Mouse (Mus musculus): ENCODE data around the gene Abcg1. TPM values are rescaled to one million over a fixed set of nuclear protein-coding genes. Genes with fewer than 3 reads are reported as not detected.

Abcg1 gene
- polyA plus RNA-seq, 1 experiment from 2014 or later = 5.4 TPM

DNA sequence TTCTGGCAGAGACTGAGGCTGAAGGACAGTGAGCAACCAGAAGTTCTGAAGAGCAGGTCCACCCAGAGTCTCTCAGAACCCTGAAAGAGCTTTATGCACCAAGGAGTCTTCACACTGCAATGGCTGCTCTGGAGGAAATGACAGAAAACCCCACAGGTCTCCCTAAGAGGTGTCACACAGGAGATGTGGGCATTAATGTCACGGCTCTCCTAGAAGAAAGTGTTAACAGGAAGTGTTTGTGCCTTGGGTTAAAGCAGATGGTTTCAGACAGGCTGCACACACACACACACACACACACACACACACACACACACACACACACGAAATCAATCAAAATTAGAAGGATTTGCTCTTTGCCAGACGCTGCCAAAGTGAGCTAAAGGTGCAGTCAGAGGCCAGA lies 78.8 kb downstream of the Abcg1 start:
- Histone ChIP-seq H3K27ac (no peak overlapping the region), H3K4me1 (peaks cover 9% of the 10 kb centered on the region; the same call in 1 of the 2 replicates), H3K4me3 (no peak overlapping the region), H3K9ac (no peak overlapping the region), H3K36me3 (no peaks in the 10 kb centered on the region), H3K9me3 (replicated peaks) (no peaks in the 10 kb centered on the region), H3K4me2 (no peak overlapping the region), H3K27me3 (replicated peaks) (peaks cover 1% of the 10 kb centered on the region; the same call in 1 of the 2 replicates)
- ATAC-seq = no peak
- WGBS (ENCODE audit: insufficient replicate concordance) = 26% methylated on average over 3 of the region's 3 CpGs

DNA sequence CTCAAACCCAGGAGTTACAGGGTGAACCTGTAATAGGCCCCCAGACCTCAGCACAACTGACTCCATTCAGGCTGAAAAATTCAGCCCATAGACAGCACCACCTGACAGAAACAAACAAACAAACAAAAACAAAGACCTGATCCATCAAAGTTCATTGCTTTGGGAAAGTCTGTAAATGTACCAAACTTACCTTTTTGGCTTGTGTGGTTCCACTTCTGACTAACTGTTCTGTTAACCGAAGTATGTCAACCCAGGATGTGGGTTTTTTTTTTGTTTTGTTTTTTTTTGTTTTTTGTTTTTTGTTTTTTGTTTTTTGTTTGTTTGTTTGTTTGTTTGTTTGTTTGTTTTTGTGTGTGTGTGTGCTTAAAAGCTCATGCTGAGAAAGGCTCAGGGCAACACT lies 79.3 kb downstream of the Abcg1 start:
- H3K4me2 ChIP-seq = no peak overlapping the region
- H3K36me3 ChIP-seq = no peaks in the 10 kb centered on the region
- ATAC-seq = no peak
- no peak overlapping the region for H3K4me3 ChIP-seq
- no peaks in the 10 kb centered on the region for H3K9me3 ChIP-seq (replicated peaks)
- H3K9ac ChIP-seq = no peak overlapping the region
- H3K4me1 ChIP-seq = peaks cover 9% of the 10 kb centered on the region; the same call in 1 of the 2 replicates
- no peak overlapping the region for H3K27ac ChIP-seq
- H3K27me3 ChIP-seq (replicated peaks) = no peaks in the 10 kb centered on the region; the same call in 1 of the 2 replicates
- WGBS (ENCODE audit: insufficient replicate concordance) = 57% methylated on average over 1 of the region's 1 CpGs

DNA sequence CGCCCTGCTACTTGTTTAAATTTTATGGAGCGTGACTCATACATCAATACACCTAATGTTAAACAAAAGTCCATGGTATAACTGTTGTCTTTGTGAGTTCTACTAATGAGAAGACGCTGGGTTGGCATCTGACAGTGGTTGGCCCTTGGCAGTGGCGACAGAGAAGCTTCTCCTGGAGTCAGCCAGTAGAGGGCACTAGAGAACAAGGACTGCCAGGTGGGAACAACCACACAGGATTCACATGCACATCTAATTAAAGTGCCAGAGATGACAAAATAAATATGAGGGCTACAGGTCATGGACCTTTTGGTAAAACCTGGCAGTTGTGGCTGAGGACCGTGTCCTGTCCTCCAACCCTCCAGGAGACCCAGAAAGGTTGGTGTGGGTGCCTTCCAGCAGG lies 80.9 kb downstream of the Abcg1 start:
- Histone ChIP-seq H3K9me3 (replicated peaks) (no peaks in the 10 kb centered on the region), H3K27ac (no peak overlapping the region), H3K36me3 (no peaks in the 10 kb centered on the region), H3K4me1 (peaks cover 9% of the 10 kb centered on the region; the same call in 1 of the 2 replicates), H3K27me3 (replicated peaks) (peaks cover 6% of the 10 kb centered on the region; the same call in 1 of the 2 replicates), H3K4me3 (no peak overlapping the region), H3K4me2 (no peak overlapping the region), H3K9ac (no peak overlapping the region)
- WGBS (ENCODE audit: insufficient replicate concordance) = 9% methylated on average over 5 of the region's 5 CpGs
- ATAC-seq = no peak

DNA sequence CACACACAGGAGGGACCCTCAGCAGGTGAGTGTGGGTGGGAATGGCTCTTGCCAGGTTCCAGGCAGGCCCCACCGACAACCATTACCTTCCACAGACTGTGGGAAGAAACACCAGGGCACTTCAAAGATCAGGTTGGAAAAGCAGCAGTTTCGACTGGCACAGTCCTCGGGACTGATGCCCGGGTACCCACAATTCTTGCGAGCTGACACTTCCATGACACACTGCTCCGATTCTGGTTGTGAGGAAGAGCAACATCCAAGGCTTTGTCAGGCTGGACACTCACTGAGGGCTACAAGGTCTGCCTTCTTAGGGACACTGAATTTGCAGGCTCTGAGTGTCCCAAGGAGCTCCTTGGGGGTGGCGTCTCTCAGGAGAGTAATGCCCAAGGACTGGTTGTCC lies 84.6 kb downstream of the Abcg1 start:
- Histone ChIP-seq H3K4me1 (no peaks in the 10 kb centered on the region), H3K4me2 (no peak overlapping the region), H3K36me3 (no peaks in the 10 kb centered on the region), H3K4me3 (no peak overlapping the region), H3K27ac (no peak overlapping the region), H3K9me3 (replicated peaks) (no peaks in the 10 kb centered on the region), H3K27me3 (replicated peaks) (peaks cover 6% of the 10 kb centered on the region; the same call in 1 of the 2 replicates), H3K9ac (no peak overlapping the region)
- 76% methylated on average over 7 of the region's 7 CpGs for WGBS (ENCODE audit: insufficient replicate concordance)
- ATAC-seq = no peak

DNA sequence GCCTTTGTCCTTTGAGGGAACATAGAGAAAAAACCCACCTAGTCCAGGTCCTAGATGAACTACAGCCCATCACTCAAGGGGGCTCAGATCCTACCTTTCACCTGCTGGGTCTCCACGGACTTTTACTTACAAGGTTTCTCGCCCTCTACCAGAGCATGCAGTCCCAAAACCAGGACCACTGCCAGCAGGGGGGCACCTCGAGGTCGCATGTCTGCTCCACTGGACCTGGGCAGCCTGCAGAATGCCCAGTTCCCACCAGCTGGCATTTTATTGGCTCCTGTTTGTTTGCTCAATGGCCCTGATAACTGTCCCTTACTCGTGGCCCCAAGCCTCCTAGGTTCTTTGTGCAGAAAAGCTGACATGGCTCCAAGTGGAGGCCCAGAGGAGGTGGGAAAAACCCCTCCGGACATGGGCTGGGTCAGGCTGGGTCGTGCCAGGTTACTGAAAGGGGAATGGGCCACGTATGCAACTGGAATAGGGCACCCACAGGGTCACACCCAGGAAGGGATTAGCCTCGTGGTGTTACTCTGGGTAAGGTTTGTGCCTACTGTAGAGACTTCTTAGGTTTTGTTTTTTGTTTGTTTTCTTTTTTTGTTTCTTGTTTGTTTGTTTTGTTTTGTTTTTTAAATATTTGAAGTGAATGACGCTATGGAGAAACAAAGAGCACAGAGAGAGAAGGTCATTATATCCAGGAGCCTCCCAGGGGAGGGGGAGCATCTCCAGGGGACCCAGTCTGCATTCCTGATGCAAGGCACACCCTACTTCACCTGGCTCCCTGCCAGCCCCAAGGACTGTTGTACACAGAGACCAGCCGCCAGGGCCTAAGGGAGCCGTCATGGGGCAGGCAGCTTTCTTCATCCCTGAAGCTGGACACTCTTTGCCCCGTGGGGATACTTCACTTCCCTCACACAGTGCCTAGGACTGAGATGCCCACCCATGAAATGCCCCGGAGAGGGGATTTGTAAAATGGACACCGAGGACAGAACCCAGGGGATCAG lies 86.9 kb downstream of the Abcg1 start, which contains the start of gene Tff2:
Gene Tff2, minus strand, starts transcription at position 243 of the 998 bp plus-strand sequence.
- no peak for ATAC-seq
- 61% methylated on average over 15 of the region's 15 CpGs for WGBS (ENCODE audit: insufficient replicate concordance)
- H3K4me2 ChIP-seq = no peak within 1 kb of the TSS
- H3K4me1 ChIP-seq = no peaks in the 10 kb centered on the region
- no peaks in the 10 kb centered on the region for H3K36me3 ChIP-seq
- 0 out of 2 replicates have a peak, but pooled peaks cover 6% of the 10 kb centered on the region for H3K27me3 ChIP-seq (replicated peaks)
- no peak within 1 kb of the TSS for H3K4me3 ChIP-seq
- H3K27ac ChIP-seq = no peak within 1 kb of the TSS
- H3K9me3 ChIP-seq (replicated peaks) = no peaks in the 10 kb centered on the region
- no peak within 1 kb of the TSS for H3K9ac ChIP-seq

DNA sequence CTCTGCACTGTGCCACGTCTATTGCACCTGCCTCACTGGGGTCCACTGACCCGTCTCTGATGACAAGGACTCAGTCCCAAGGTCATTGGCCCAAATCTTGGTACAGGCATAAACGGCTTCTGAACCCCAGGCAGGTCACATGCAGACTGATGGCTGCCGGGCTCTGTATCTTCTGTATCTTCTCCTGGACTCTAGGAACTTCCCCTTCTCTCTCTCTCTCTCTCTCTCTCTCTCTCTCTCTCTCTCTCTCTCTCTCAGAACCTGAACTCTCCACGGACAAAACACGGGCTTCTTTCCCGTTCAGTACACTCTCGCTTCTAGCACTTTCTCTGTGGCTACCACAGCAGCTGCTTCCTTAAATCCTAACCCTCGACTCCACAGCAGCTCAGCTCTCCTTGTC lies 88.5 kb downstream of the Abcg1 start:
- 47% methylated on average over 9 of the region's 9 CpGs for WGBS (ENCODE audit: insufficient replicate concordance)
- Histone ChIP-seq H3K36me3 (no peaks in the 10 kb centered on the region), H3K9ac (no peak overlapping the region), H3K9me3 (replicated peaks) (no peaks in the 10 kb centered on the region), H3K27ac (no peak overlapping the region), H3K4me2 (no peak overlapping the region), H3K4me1 (no peaks in the 10 kb centered on the region), H3K4me3 (no peak overlapping the region), H3K27me3 (replicated peaks) (0 out of 2 replicates have a peak, but pooled peaks cover 6% of the 10 kb centered on the region)
- ATAC-seq = no peak

DNA sequence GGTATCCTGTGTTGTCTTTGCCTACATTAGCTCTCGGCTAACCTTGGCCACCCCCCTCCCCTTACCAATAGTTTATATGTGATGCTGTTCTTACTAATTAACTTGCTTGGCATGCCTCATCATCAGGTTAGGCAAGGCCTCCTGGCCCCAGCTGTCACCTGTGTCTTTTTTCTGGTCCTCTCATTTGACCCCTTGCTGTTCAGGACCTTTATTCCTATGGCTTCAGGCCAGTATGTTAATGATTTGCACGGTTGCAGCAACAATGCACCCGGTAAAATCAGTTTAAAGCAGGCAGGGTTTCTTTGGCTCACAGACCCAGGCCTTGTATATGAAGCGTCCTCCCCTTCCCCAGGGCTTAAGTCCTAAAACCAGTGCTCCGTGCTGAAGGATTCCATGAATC lies 95.0 kb downstream of the Abcg1 start:
- H3K4me3 ChIP-seq = no peak overlapping the region
- H3K9me3 ChIP-seq (replicated peaks) = no peaks in the 10 kb centered on the region
- no peaks in the 10 kb centered on the region for H3K27me3 ChIP-seq (replicated peaks)
- WGBS (ENCODE audit: insufficient replicate concordance) = 64% methylated on average over 5 of the region's 5 CpGs
- H3K36me3 ChIP-seq = no peaks in the 10 kb centered on the region
- H3K9ac ChIP-seq = no peak overlapping the region
- 0 out of 2 replicates have a peak, but pooled peaks cover 3% of the 10 kb centered on the region for H3K4me1 ChIP-seq
- ATAC-seq = 0 out of 2 replicates have a peak, but pooled peaks have one; percentile 24
- H3K27ac ChIP-seq = no peak overlapping the region
- no peak overlapping the region for H3K4me2 ChIP-seq

DNA sequence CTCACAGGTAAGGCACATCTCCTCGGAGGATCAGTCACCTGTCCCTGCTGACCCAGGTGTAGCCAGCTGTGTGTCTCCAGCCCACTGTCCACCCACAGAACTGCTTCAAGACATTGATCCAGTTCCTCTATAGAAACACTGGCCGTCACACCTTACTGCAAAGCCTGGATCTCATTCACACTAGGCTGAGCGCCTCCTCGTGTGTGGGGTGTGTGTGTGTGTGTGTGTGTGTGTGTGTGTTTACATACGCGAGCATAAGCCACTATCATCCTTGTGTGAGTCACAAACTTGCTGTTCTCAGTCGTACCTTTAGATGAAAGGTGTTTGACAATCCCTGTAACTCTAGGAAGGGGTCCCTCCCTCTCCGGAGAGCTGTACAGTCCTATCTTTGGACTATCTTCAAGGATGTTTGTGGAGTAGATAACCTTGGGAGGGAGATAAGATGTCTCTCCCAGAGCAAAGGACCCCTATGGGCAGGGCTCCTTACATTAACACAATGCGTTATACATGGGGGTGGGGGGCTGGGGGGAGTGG lies 95.6 kb downstream of the Abcg1 start:
- Histone ChIP-seq H3K27ac (no peak overlapping the region), H3K9me3 (replicated peaks) (no peaks in the 10 kb centered on the region), H3K4me2 (no peak overlapping the region), H3K27me3 (replicated peaks) (no peaks in the 10 kb centered on the region), H3K4me3 (no peak overlapping the region), H3K4me1 (0 out of 2 replicates have a peak, but pooled peaks cover 3% of the 10 kb centered on the region), H3K36me3 (no peaks in the 10 kb centered on the region), H3K9ac (no peak overlapping the region)
- ATAC-seq = 0 out of 2 replicates have a peak, but pooled peaks have one; percentile 13
- 55% methylated on average over 9 of the region's 9 CpGs for WGBS (ENCODE audit: insufficient replicate concordance)

DNA sequence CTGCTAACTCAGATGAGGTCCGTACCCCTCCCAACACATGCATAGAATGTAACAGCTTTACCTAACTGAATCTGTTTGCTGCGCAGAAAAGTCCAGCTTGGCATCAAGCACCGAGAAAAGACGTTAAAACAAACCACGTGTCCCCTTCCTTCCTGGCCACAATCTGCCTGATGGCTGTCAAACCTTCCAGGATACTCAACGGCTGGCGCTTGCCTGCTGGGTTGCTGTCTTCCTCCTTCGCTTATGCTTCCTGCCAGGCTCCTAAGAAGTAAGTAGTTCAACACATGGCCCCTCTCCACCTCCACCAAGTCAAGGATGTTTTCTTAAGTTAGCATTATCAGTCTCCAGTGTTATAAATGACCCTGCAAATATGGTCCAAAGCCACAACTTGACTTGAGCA lies 96.3 kb downstream of the Abcg1 start:
- Histone ChIP-seq H3K27ac (no peak overlapping the region), H3K4me1 (0 out of 2 replicates have a peak, but pooled peaks cover 3% of the 10 kb centered on the region), H3K4me3 (no peak overlapping the region), H3K9me3 (replicated peaks) (peaks cover 3% of the 10 kb centered on the region; the same call in 1 of the 2 replicates), H3K4me2 (no peak overlapping the region), H3K9ac (no peak overlapping the region), H3K36me3 (no peaks in the 10 kb centered on the region), H3K27me3 (replicated peaks) (no peaks in the 10 kb centered on the region)
- WGBS (ENCODE audit: insufficient replicate concordance) = 17% methylated on average over 8 of the region's 8 CpGs
- ATAC-seq = no peak

DNA sequence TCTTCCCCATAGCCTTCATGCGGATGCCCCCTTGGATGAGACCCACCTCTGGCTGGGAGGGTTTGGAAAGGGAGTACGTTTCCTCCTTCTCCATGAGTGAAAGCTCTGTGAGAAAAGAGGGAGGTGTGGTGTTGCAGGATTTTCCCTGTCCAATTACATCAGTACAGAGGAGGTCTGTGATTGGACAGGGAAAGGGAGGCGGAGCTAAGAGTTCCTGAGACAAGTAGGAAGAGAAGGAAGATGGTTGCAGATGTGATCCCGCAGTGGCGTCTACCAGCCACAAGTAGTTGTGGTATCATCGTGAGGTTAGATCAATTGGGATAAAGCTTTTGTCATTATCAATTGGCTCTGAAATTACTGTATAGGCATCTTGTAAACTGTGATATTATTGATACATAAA lies 100.4 kb downstream of the Abcg1 start:
- no peak for ATAC-seq
- peaks cover 7% of the 10 kb centered on the region; the same call in 1 of the 2 replicates for H3K9me3 ChIP-seq (replicated peaks)
- no peaks in the 10 kb centered on the region for H3K27me3 ChIP-seq (replicated peaks)
- H3K4me1 ChIP-seq = 0 out of 2 replicates have a peak, but pooled peaks cover 3% of the 10 kb centered on the region
- no peak overlapping the region for H3K4me2 ChIP-seq
- no peak overlapping the region for H3K27ac ChIP-seq
- H3K36me3 ChIP-seq = no peaks in the 10 kb centered on the region
- H3K4me3 ChIP-seq = no peak overlapping the region
- H3K9ac ChIP-seq = no peak overlapping the region
- 73% methylated on average over 6 of the region's 6 CpGs for WGBS (ENCODE audit: insufficient replicate concordance)

DNA sequence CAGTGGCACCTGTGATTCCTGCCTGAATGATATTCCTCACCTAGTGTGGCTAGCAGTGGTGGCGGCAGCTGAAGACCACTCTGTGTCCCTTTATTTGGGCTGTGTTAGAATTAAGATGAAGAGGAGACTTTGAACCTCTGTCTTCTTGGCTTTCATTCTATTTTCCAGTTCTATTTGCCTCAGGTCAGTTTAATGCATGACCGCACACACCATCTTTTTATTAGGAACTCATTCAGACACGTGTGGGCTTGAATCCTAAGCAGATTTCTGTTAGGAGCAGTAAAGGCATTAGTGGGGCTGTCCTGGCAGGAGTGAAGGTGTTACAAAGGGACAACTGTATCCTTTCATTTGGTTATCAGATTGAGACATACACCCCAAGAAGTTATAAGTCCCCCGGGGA lies 102.8 kb downstream of the Abcg1 start:
- no peaks in the 10 kb centered on the region for H3K27me3 ChIP-seq (replicated peaks)
- no peak overlapping the region for H3K4me2 ChIP-seq
- H3K4me3 ChIP-seq = no peak overlapping the region
- no peak overlapping the region for H3K27ac ChIP-seq
- ATAC-seq = no peak
- WGBS (ENCODE audit: insufficient replicate concordance) = 76% methylated on average over 4 of the region's 4 CpGs
- H3K4me1 ChIP-seq = no peaks in the 10 kb centered on the region
- no peaks in the 10 kb centered on the region for H3K36me3 ChIP-seq
- no peak overlapping the region for H3K9ac ChIP-seq
- H3K9me3 ChIP-seq (replicated peaks) = peaks cover 7% of the 10 kb centered on the region; the same call in 1 of the 2 replicates

DNA sequence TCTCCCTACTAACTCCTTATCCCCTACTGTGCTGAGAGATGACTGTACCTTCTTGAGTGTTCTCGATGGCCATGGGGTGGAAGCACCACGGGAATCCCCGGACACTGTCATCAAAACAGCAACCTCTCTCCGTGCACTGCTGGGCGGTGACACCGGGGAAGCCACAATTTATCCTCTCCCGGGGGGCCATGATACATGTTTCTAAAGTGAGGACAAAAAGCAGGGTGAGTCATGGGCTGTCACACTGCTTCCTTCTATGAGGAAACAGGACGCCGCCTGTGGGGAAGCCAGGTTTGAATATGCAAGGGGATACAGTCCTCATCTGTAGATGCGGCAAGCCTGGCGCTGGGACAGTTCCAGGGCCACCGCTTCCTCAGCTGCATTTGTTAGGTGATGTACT lies 105.1 kb downstream of the Abcg1 start:
- no peaks in the 10 kb centered on the region for H3K36me3 ChIP-seq
- 57% methylated on average over 12 of the region's 12 CpGs for WGBS (ENCODE audit: insufficient replicate concordance)
- no peak overlapping the region for H3K4me2 ChIP-seq
- H3K4me3 ChIP-seq = no peak overlapping the region
- H3K27me3 ChIP-seq (replicated peaks) = no peaks in the 10 kb centered on the region
- ATAC-seq = no peak
- H3K9ac ChIP-seq = no peak overlapping the region
- H3K27ac ChIP-seq = no peak overlapping the region
- no peaks in the 10 kb centered on the region for H3K4me1 ChIP-seq
- H3K9me3 ChIP-seq (replicated peaks) = peaks cover 7% of the 10 kb centered on the region; the same call in 1 of the 2 replicates
